Comparison of ENCODE assay signal across 23 mouse cellular contexts in the genomic region with DNA sequence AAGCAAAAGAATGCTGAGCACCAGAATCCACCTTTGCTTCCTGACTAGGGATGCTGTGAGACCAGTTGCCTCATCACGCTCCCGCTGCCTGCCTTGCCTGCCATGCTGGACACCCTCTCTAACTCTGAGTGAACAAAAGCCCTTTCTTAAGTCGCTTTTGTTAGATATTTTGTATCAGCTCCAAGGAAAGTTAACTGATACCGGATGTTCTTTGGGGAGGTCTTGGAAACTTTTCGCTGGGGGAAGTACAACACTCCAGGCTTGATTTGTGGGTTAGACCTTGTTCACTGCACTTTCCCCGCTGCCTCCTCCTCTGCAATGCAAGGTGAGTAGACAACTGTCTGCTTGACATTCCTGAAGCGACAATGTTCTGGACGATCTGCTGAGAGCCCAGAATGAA. TPM values are rescaled to one million over a fixed set of nuclear protein-coding genes. Genes with fewer than 3 reads are reported as not detected.
"Had no signal": no experiment of that assay in that cellular context is flagged by ENCODE, and none has a peak within 500 bp of the region (broad histone marks: within the 10 kb centered on the region; RNA-seq: fewer than 3 reads in every experiment).

No protein-coding gene starts in this region.

- H3K9ac ChIP-seq: lung, embryonic 14.5 days; midbrain, embryonic 12.5 days; neural tube, embryonic 13.5 days; neural tube, embryonic 15.5 days had no signal

- H3K27me3 ChIP-seq: midbrain, embryonic 12.5 days; neural tube, embryonic 13.5 days; neural tube, embryonic 15.5 days had no signal

- H3K36me3 ChIP-seq: midbrain, embryonic 10.5 days; midbrain, embryonic 12.5 days; neural tube, embryonic 13.5 days; neural tube, embryonic 15.5 days had no signal

- ATAC-seq: midbrain, embryonic 16.5 days had no signal

- H3K9me3 ChIP-seq: midbrain, embryonic 10.5 days; midbrain, embryonic 12.5 days; neural tube, embryonic 15.5 days had no signal

- H3K27ac ChIP-seq: macrophage; midbrain, embryonic 10.5 days; midbrain, embryonic 12.5 days; neural tube, embryonic 13.5 days; neural tube, embryonic 15.5 days had no signal

- H3K4me1 ChIP-seq: megakaryocyte, embryonic 14.5 days; midbrain, embryonic 10.5 days; midbrain, embryonic 12.5 days; neural tube, embryonic 13.5 days; neural tube, embryonic 15.5 days had no signal

- DNase-seq: lung, adult 18-20 months; lung, embryonic 14.5 days; lung, postnatal 10 days; lung, postnatal 36 days; midbrain, embryonic 14.5 days; retina, postnatal 1 day; right cerebral cortex, adult 18-20 months; right cerebral cortex, postnatal 25 days; right cerebral cortex, postnatal 4 days; spleen, adult 18-20 months; thymus, adult 2 months; thymus, postnatal 25 days; thymus, postnatal 4 days had no signal

- H3K4me3 ChIP-seq: megakaryocyte, embryonic 14.5 days; midbrain, embryonic 10.5 days; midbrain, embryonic 12.5 days; myocyte; neural tube, embryonic 13.5 days; neural tube, embryonic 15.5 days had no signal

- H3K4me2 ChIP-seq: lung, embryonic 14.5 days; midbrain, embryonic 12.5 days; neural tube, embryonic 13.5 days; neural tube, embryonic 15.5 days had no signal

RNA-seq across cellular contexts. Expression of gene Myoz2, which starts 36.3 kb away (rescaled TPM):
- total RNA-seq: megakaryocyte progenitor cell, adult 5-6 weeks had no signal
- polyA plus RNA-seq: macrophage; midbrain, embryonic 10.5 days; midbrain, embryonic 12.5 days; midbrain, embryonic 14.5 days; midbrain, embryonic 16.5 days; small intestine, adult 2 months had no signal
